Mouse (Mus musculus) CD4-positive naive resting alpha-beta T cell, adult 76 days (primary cell): ENCODE results near the gene Cfap126. TPM values are rescaled to one million over a fixed set of nuclear protein-coding genes. Genes with fewer than 3 reads are reported as not detected.

Experiments used
- total RNA-seq: library from RNA; stranded (reverse); gene quantifications from one replicate; pipeline ENCODE4 v1.2.4, GENCODE M21; 2023

The Cfap126 gene
- not detected for total RNA-seq

DNA sequence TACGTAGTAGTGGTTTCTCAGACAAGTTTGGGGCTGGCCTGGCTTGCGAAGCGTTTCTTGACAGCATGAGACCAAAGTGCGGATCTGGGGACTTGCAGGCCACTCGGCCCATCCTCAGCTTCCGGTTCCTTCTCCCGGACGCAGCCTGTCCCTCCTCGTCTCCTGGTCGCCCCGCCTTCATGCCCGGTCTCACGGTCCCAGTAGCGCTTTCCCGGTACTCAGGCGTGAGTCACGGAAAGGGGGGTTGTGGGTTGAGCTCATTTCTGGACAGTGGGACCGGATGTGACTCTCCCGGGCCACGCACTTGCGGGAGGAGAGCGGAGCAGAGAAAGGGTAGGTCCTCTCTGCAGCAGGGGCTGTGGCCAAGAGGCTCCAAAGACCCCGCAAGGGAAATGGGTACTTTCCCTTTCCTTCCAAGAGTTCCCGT, at the start of gene Cfap126:
TSS of gene Cfap126 (plus strand) at position 46 of the 427 bp plus-strand sequence.

DNA sequence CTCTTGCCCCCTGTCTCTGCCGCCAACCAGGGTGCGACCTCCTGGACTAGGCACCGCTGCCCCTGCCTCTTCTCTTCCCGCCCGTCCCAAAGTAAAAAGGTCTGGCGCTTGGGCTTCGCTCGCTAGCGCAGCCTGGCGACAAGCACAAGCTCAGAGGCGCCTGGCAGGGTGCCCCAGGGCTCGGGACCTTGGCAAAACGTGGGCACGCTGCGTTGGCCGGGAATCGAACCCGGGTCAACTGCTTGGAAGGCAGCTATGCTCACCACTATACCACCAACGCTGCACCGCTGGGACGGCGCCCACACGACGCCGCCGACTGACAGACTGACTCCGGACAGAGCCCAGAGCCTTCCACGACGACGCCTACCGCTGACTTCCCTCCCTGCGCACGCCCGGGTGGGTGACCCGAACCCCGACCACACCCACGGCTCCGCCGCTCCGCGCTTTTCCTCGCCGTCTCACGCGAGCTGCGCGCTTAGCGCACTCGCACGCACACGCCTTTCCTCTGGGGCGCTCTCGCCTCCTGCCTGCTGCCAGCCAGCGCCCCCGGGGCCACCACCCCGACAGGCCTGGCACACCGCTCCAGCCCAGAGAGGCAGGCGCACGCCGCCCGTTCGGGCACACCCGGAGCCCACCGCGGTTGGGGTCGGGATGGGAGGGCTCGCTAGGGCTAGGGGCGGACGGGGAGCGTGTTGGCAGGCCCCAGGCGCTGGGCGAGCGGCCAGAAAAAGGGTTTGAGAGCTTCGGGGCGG, 49.1 kb upstream of the Cfap126 start, which contains the start of gene Fcgr3:
TSS of gene Fcgr3 (minus strand) at position 445 of the 752 bp plus-strand sequence.

DNA sequence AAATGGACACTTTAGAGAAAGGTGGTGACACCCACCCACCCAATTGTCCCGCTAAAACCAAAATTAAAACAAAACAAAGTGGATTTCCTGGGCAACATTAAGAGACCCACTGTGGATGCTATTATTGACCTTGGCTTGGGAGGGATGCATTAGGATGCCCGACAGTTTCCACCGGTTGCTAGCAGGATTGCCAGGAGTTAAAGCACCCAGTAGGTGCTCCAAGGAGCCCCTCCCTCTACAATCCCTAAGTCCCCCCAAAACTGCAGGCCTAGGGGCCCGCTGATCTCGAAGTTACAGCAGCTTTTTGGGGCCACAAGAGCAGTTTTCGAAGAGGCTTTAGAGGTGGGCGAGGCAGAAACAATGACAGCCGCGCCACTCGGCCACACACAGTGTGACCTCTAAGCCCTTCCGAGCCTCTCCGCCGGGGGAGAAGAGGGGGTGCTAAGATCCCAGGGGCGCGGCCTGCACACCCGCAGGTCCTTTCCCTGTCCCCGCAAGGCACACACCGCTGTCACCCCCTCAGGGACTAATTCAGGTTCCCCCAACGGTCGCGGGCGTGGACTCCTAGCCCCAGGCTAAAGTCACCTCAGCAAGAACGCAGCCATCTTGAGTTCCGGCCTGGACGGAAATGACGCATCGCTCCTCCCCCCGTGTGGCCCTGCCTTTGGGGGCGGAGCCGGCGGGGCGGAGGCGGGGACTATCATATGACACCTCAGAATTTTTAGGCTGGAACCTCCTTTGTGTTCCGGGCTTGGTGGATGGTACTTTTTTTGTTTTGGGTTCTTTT, 36.4 kb downstream of the Cfap126 start, which contains the start of the genes Sdhc and Mpz:
TSS of gene Sdhc (minus strand) at position 630 of the 787 bp plus-strand sequence.
TSS of gene Mpz (plus strand) at position 738 of the 787 bp plus-strand sequence.

Other genes starting within 250 kb of the Cfap126 start
- gene Atf6, start 246.1 kb upstream of the Cfap126 start, total RNA-seq: 10.1 TPM
- 0.73 TPM for gene Gm26620, start 228.9 kb upstream of the Cfap126 start, total RNA-seq
- 15.4 TPM for gene Dusp12, start 228.4 kb upstream of the Cfap126 start, total RNA-seq
- gene Fcrlb, start 201.0 kb upstream of the Cfap126 start, total RNA-seq: not detected
- 25.4 TPM for gene Fcrla, start 186.3 kb upstream of the Cfap126 start, total RNA-seq
- gene Fcgr2b, start 137.4 kb upstream of the Cfap126 start, total RNA-seq: 13.9 TPM
- gene Fcgr4, start 95.0 kb upstream of the Cfap126 start, total RNA-seq: 1.2 TPM
- 2.7 TPM for gene Fcgr3, start 49.0 kb upstream of the Cfap126 start, total RNA-seq
- 101 TPM for gene Sdhc, start 36.7 kb downstream of the Cfap126 start, total RNA-seq
- not detected for gene Mpz, start 36.8 kb downstream of the Cfap126 start, total RNA-seq
- gene Pcp4l1, start 82.3 kb downstream of the Cfap126 start, total RNA-seq: not detected
- not detected for gene Nr1i3, start 100.1 kb downstream of the Cfap126 start, total RNA-seq
- gene Tomm40l, start 108.6 kb downstream of the Cfap126 start, total RNA-seq: 17.0 TPM
- not detected for gene Apoa2, start 111.1 kb downstream of the Cfap126 start, total RNA-seq
- 16.9 TPM for gene Fcer1g, start 120.4 kb downstream of the Cfap126 start, total RNA-seq
- gene Adamts4, start 136.5 kb downstream of the Cfap126 start, total RNA-seq: not detected
- 99.5 TPM for gene Ndufs2, start 137.5 kb downstream of the Cfap126 start, total RNA-seq
- gene B4galt3, start 156.4 kb downstream of the Cfap126 start, total RNA-seq: 69.6 TPM
- gene Ppox, start 167.3 kb downstream of the Cfap126 start, total RNA-seq: 43.1 TPM
- gene Usp21, start 174.1 kb downstream of the Cfap126 start, total RNA-seq: 42.5 TPM
- gene Ufc1, start 181.1 kb downstream of the Cfap126 start, total RNA-seq: 53.9 TPM
- gene Dedd, start 215.2 kb downstream of the Cfap126 start, total RNA-seq: 30.6 TPM
- 16.8 TPM for gene Nit1, start 231.7 kb downstream of the Cfap126 start, total RNA-seq
- gene Pfdn2, start 231.8 kb downstream of the Cfap126 start, total RNA-seq: 72.0 TPM
- 0.35 TPM for gene Klhdc9, start 246.9 kb downstream of the Cfap126 start, total RNA-seq